Mouse (Mus musculus): ENCODE results near the gene Ubqln5. TPM values are rescaled to one million over a fixed set of nuclear protein-coding genes. Genes with fewer than 3 reads are reported as not detected.

Ubqln5 gene
- polyA plus RNA-seq, 1 experiment, result not detected

GRCm38 (mm10) chr7:104143179-104143578, 13.6 kb upstream of the Ubqln5 start, which contains the start of gene Ubqln3:
Gene Ubqln3, minus strand, starts transcription at chr7:104143279.
- H3K4me1 ChIP-seq (ENCODE audit: control insufficient read depth, insufficient read depth, insufficient read length, low read length), result no peaks in the 10 kb centered on the region
- WGBS, result 70% methylated on average over 3 of the region's 3 CpGs
- TF ChIP-seq POLR2A (IDR thresholded peaks at IDR 0.05; ENCODE audit: low read depth, low read length) (no peak), CTCF (IDR thresholded peaks at IDR 0.05; ENCODE audit: extremely low read depth, insufficient read length, insufficient replicate concordance, low read depth, low read length) (no peak)

GRCm38 (mm10) chr7:104137305-104137704, 7.7 kb upstream of the Ubqln5 start, which contains the start of gene Olfr643:
Gene Olfr643, minus strand, starts transcription at chr7:104137405.
- Histone ChIP-seq H3K4me1 (ENCODE audit: control insufficient read depth, insufficient read depth, insufficient read length, low read length) (no peaks in the 10 kb centered on the region), H3K36me3 (ENCODE audit: control insufficient read depth, insufficient read depth, low read length) (no peaks in the 10 kb centered on the region), H3K27ac (ENCODE audit: insufficient read depth, low read depth, low read length) (no peak within 1 kb of the TSS), H3K27me3 (ENCODE audit: control insufficient read depth, insufficient read depth, low read length) (no peaks in the 10 kb centered on the region), H3K4me3 (ENCODE audit: low read depth, low read length) (no peak within 1 kb of the TSS)
- TF ChIP-seq CTCF (IDR thresholded peaks at IDR 0.05; ENCODE audit: extremely low read depth, insufficient read length, insufficient replicate concordance, low read depth, low read length) (no peak), POLR2A (IDR thresholded peaks at IDR 0.05; ENCODE audit: low read depth, low read length) (no peak)
- WGBS, result 71% methylated on average over 5 of the region's 5 CpGs

More at GRCm38 (mm10) chr7:104143179-104143578, 13.6 kb upstream of the Ubqln5 start, which contains the start of gene Ubqln3:
- Histone ChIP-seq H3K27ac (ENCODE audit: insufficient read depth, low read depth, low read length) (no peak within 1 kb of the TSS), H3K36me3 (ENCODE audit: control insufficient read depth, insufficient read depth, low read length) (no peaks in the 10 kb centered on the region), H3K4me3 (ENCODE audit: low read depth, low read length) (no peak within 1 kb of the TSS), H3K27me3 (ENCODE audit: control insufficient read depth, insufficient read depth, low read length) (no peaks in the 10 kb centered on the region)

- no peaks in the 10 kb centered on the region for H3K4me1 ChIP-seq (ENCODE audit: control insufficient read depth, insufficient read depth, insufficient read length, low read length)
- H3K4me3 ChIP-seq (ENCODE audit: low read depth, low read length), result no peak within 1 kb of the TSS
- TF ChIP-seq CTCF (IDR thresholded peaks at IDR 0.05; ENCODE audit: extremely low read depth, insufficient read length, insufficient replicate concordance, low read depth, low read length), result no peak
- no peak for TF ChIP-seq POLR2A (IDR thresholded peaks at IDR 0.05; ENCODE audit: low read depth, low read length)
- H3K36me3 ChIP-seq (ENCODE audit: control insufficient read depth, insufficient read depth, low read length), result no peaks in the 10 kb centered on the region
- H3K27me3 ChIP-seq (ENCODE audit: control insufficient read depth, insufficient read depth, low read length), result no peaks in the 10 kb centered on the region
- no peak within 1 kb of the TSS for H3K27ac ChIP-seq (ENCODE audit: insufficient read depth, low read depth, low read length)
Measured at GRCm38 (mm10) chr7:104104757-104104972, 25.0 kb downstream of the Ubqln5 start, which contains the start of gene Olfr646. Gene Olfr646, plus strand, starts transcription at chr7:104104873.

- WGBS, result 55% methylated on average over 4 of the region's 4 CpGs
- Histone ChIP-seq H3K36me3 (ENCODE audit: control insufficient read depth, insufficient read depth, low read length) (no peaks in the 10 kb centered on the region), H3K4me1 (ENCODE audit: control insufficient read depth, insufficient read depth, insufficient read length, low read length) (no peaks in the 10 kb centered on the region), H3K4me3 (ENCODE audit: low read depth, low read length) (no peak overlapping the region), H3K27me3 (ENCODE audit: control insufficient read depth, insufficient read depth, low read length) (no peaks in the 10 kb centered on the region), H3K27ac (ENCODE audit: insufficient read depth, low read depth, low read length) (no peak overlapping the region)
- no peak for TF ChIP-seq CTCF (IDR thresholded peaks at IDR 0.05; ENCODE audit: extremely low read depth, insufficient read length, insufficient replicate concordance, low read depth, low read length)
- TF ChIP-seq POLR2A (IDR thresholded peaks at IDR 0.05; ENCODE audit: low read depth, low read length), result no peak
Measured at GRCm38 (mm10) chr7:104103913-104104756, 25.5 kb downstream of the Ubqln5 start.

- Histone ChIP-seq H3K36me3 (ENCODE audit: control insufficient read depth, insufficient read depth, low read length) (no peaks in the 10 kb centered on the region), H3K27me3 (ENCODE audit: control insufficient read depth, insufficient read depth, low read length) (no peaks in the 10 kb centered on the region), H3K4me1 (ENCODE audit: control insufficient read depth, insufficient read depth, insufficient read length, low read length) (no peaks in the 10 kb centered on the region), H3K4me3 (ENCODE audit: low read depth, low read length) (no peak within 1 kb of the TSS), H3K27ac (ENCODE audit: insufficient read depth, low read depth, low read length) (no peak within 1 kb of the TSS)
- 58% methylated on average over 1 of the region's 1 CpGs for WGBS
- no peak for TF ChIP-seq POLR2A (IDR thresholded peaks at IDR 0.05; ENCODE audit: low read depth, low read length)
- TF ChIP-seq CTCF (IDR thresholded peaks at IDR 0.05; ENCODE audit: extremely low read depth, insufficient read length, insufficient replicate concordance, low read depth, low read length), result no peak
Measured at GRCm38 (mm10) chr7:104085365-104085764, 44.3 kb downstream of the Ubqln5 start, which contains the start of gene Olfr645. Gene Olfr645, minus strand, starts transcription at chr7:104085465.

Other genes with a start within 250 kb of the Ubqln5 start
- gene Olfr66, start 243.6 kb downstream of the Ubqln5 start, polyA plus RNA-seq (2012; rRNA removed), result not detected in 2 replicates
- not detected in 2 replicates for gene Olfr64, start 235.3 kb downstream of the Ubqln5 start, polyA plus RNA-seq (2012; rRNA removed)
- not detected in 2 replicates for gene Olfr65, start 226.3 kb downstream of the Ubqln5 start, polyA plus RNA-seq (2012; rRNA removed)
- gene Olfr631, start 201.0 kb downstream of the Ubqln5 start, polyA plus RNA-seq (2012; rRNA removed), result not detected in 2 replicates
- not detected in 2 replicates for gene Olfr632, start 195.5 kb downstream of the Ubqln5 start, polyA plus RNA-seq (2012; rRNA removed)
- gene Olfr633, start 185.4 kb downstream of the Ubqln5 start, polyA plus RNA-seq (2012; rRNA removed), result not detected in 2 replicates
- not detected in 2 replicates for gene Olfr635, start 158.7 kb downstream of the Ubqln5 start, polyA plus RNA-seq (2012; rRNA removed)
- not detected in 2 replicates for gene Olfr638, start 131.1 kb downstream of the Ubqln5 start, polyA plus RNA-seq (2012; rRNA removed)
- not detected in 2 replicates for gene Olfr639, start 112.5 kb downstream of the Ubqln5 start, polyA plus RNA-seq (2012; rRNA removed)
- not detected in 2 replicates for gene Olfr640, start 104.3 kb downstream of the Ubqln5 start, polyA plus RNA-seq (2012; rRNA removed)
- not detected in 2 replicates for gene Olfr641, start 94.4 kb downstream of the Ubqln5 start, polyA plus RNA-seq (2012; rRNA removed)
- not detected in 2 replicates for gene Olfr642, start 77.2 kb downstream of the Ubqln5 start, polyA plus RNA-seq (2012; rRNA removed)
- not detected in 2 replicates for gene 4930516K23Rik, start 68.4 kb downstream of the Ubqln5 start, polyA plus RNA-seq (2012; rRNA removed)
- not detected in 2 replicates for gene Olfr644, start 58.0 kb downstream of the Ubqln5 start, polyA plus RNA-seq (2012; rRNA removed)
- not detected in 2 replicates for gene Olfr645, start 44.4 kb downstream of the Ubqln5 start, polyA plus RNA-seq (2012; rRNA removed)
- not detected in 2 replicates for gene Olfr646, start 25.0 kb downstream of the Ubqln5 start, polyA plus RNA-seq (2012; rRNA removed)
- not detected in 2 replicates for gene Olfr643, start 7.6 kb upstream of the Ubqln5 start, polyA plus RNA-seq (2012; rRNA removed)
- gene Ubqln3, start 13.5 kb upstream of the Ubqln5 start, polyA plus RNA-seq (2012; rRNA removed), result not detected in 2 replicates
- gene Ubqlnl, start 20.7 kb upstream of the Ubqln5 start, polyA plus RNA-seq (2012; rRNA removed), result not detected in 2 replicates
- not detected in 2 replicates for gene Olfm5, start 35.0 kb upstream of the Ubqln5 start, polyA plus RNA-seq (2012; rRNA removed)
- not detected in 2 replicates for gene Olfr648, start 53.6 kb upstream of the Ubqln5 start, polyA plus RNA-seq (2012; rRNA removed)
- gene Olfr649, start 66.2 kb upstream of the Ubqln5 start, polyA plus RNA-seq (2012; rRNA removed), result not detected in 2 replicates
- gene Trim6, start 89.0 kb upstream of the Ubqln5 start, polyA plus RNA-seq (2012; rRNA removed), result 0.44 and 0.61 TPM in 2 replicates
- gene Trim34a, start 114.6 kb upstream of the Ubqln5 start, polyA plus RNA-seq (2012; rRNA removed), result 2.1 and 5.8 TPM in 2 replicates
- 0.67 and 0.70 TPM in 2 replicates for gene Trim5, start 158.3 kb upstream of the Ubqln5 start, polyA plus RNA-seq (2012; rRNA removed)
- gene Trim12a, start 185.6 kb upstream of the Ubqln5 start, polyA plus RNA-seq (2012; rRNA removed), result 2.8 and 5.9 TPM in 2 replicates
- 0.10 TPM in 1 of 2 replicates, not detected in the other for gene Trim34b, start 199.6 kb upstream of the Ubqln5 start, polyA plus RNA-seq (2012; rRNA removed)
- 0.77 and 2.2 TPM in 2 replicates for gene Trim12c, start 223.5 kb upstream of the Ubqln5 start, polyA plus RNA-seq (2012; rRNA removed)
- gene Trim30b, start 240.1 kb upstream of the Ubqln5 start, polyA plus RNA-seq (2012; rRNA removed), result 0.09 TPM in 1 of 2 replicates, not detected in the other

Data from small intestine, adult 2 months (tissue).